Mouse (Mus musculus) skeletal muscle tissue, adult 2 months (tissue): ENCODE measurements around the gene Shisal1.

ENCODE experiments used
- DNase-seq: peaks from one replicate; pipeline ENCODE4 v3.0.0-alpha.2; 2012; ENCODE audit warnings: low read depth, low spot score

Shisal1 gene

DNA sequence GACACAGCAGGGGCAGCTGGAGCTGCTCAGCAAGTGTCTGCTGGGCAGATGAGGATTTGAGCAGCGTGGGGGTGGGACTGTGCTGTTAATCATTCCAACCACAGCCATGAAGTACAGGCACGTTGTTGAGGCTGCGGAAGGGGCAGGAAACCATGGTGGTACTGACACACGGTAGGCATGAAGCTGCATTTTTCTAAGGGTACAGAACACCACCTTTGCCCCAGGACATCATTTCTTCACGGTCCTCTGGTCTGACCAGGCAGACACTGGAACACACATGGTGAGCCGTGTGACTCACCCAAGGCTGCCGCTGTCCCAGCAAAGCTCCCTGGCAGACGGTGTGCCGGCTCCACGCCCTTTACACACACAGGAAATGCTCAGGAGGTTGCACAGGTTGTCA, 66.7 kb downstream of the Shisal1 start:
- no peak for DNase-seq

DNA sequence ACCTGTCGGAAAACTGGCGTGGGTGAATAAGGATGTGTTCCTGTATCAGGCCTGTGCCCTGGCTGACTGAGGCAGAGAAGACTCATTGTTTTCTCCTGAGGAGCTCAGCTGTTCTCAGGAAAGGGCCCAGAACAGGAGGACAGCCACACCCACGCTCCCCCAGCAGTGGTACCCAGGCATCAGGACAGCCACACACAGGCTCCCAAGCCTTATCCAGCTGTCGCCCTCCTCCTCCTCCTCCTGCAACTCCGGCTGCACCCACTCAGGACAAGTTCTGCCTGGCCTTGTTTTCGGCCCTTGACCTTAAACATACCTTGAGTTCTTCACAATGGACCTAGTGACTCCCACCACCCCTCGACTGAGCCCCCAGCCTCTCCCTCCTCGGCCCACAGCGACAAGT, 68.2 kb downstream of the Shisal1 start:
- DNase-seq: no peak

DNA sequence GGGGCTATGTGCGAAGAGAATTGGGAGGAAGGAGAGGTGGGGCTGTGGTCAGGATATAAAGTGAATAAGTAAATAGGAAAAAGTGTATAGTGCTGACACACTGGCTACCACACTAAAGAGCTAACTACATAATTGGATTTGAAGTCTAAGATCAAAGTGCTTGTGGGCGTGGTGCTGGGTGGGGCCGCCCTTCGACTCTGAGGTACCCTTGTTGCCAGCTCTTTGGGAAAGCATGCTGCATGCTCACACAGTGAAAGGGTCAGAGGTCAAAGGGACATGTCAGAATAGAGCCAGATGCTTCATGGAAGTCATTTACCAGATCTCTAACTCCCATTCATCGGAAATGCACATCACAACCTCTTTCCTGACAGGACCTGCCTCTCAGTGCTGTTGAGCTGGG, 74.1 kb downstream of the Shisal1 start:
- no peak for DNase-seq

DNA sequence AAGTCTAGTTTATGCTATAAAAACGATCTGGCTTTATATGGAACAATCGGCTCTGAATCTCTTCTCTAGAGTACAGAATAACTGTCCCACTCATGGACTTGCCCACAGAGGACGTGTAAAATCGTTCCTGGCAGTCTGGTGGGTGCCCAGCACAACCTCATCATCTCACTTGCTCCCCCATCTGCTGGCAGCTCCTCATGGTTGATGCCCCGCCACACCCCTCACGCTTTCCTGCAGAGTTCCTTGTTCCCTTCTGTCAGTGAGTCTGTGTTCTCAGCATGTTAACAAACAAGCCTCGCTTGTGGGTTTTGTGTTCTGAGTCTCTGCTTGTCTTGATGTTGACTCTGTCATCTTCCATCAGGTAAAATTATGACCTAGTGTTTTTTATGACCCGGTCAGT, 79.5 kb downstream of the Shisal1 start:
- no peak for DNase-seq

DNA sequence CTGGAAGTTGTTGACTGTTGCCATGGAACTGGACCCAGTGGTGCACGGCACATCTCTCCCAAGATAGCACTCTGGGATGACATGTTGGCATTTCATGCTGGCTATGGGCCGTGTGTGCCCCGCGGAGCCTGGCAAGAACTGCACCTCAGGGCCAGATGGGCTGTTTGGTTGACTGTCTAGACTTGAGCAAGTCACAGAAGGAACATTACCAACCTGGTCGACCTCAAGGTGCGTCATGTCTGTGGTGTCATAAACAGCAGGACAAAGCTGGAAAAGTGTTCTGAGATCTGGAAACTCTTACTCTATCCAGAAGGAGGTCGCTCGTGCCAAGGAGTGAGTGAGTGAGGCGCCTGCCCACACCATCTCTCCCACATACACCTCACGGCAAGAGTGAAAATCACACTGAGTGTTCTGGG, 80.3 kb downstream of the Shisal1 start:
- no peak for DNase-seq

DNA sequence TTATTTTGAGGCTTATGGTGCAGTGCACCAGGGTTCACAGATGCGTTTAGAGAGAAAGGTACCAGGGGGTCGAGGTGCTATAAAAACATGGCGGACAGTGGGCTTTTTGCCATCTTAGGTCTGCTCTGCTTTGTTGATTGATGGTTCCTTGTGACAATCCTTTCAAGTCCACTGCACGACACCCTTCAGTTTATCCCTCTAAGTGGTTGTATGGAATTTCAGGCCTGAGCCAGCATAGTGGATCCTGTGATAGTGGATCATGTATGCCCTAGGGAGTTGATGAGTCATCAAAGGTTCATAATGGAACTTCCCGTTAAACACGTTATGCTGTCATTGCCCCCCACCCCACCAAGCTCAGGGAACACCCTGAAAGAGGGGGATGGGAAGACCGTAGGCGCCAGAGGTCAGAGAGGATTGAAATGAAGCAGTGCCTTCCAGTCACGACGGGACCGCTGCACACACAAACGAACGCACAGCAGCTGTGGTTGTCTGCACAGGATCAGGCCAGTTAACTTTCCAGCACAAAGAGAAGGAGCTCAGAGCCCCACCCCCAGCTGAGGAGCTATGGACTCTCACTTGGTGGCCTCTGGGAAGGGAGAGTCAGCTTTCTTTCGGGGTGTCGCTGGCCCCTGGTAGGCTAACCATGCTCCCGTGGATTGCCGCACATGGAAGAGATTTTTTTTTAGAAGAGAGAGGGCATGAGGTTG, 81.1 kb downstream of the Shisal1 start:
- DNase-seq: no peak

DNA sequence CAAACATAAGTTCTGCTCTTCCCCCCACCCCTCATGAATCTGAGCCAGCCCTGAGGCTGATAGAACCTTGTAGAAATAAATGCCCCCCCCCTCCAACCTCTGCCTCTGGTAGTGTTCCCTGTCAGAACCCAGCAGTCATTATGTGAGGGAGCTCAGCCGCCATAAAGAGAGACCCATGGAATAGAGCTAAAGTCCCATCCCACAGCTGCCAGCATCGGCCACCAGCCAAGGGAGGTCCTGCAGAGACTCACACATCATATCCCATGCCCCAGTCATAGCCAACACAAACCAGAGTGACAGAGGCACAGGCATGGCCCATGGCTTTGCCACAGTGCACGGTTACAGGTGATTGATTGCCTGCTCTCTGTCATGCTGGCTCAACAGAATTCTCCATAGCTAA, 82.2 kb downstream of the Shisal1 start:
- no peak for DNase-seq

DNA sequence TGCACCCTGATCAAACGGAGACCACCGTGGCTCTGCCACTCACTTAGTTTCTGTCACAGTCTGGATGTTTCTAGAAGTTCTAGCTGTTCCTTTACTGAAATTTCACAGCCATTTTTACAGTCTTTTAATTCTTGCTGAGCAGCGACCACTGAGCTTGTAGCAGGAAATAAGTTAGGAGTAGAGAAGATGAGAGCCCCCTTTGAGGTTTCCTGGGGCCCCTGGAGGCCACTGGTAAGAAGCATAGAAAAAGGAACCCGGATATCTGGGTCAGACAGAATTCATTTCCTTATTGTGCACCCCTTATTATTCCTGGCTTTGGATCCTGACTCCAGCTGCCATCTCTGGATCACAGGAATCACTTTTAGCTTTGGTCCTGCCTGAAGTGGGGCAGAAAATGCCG, 91.8 kb downstream of the Shisal1 start:
- no peak for DNase-seq

DNA sequence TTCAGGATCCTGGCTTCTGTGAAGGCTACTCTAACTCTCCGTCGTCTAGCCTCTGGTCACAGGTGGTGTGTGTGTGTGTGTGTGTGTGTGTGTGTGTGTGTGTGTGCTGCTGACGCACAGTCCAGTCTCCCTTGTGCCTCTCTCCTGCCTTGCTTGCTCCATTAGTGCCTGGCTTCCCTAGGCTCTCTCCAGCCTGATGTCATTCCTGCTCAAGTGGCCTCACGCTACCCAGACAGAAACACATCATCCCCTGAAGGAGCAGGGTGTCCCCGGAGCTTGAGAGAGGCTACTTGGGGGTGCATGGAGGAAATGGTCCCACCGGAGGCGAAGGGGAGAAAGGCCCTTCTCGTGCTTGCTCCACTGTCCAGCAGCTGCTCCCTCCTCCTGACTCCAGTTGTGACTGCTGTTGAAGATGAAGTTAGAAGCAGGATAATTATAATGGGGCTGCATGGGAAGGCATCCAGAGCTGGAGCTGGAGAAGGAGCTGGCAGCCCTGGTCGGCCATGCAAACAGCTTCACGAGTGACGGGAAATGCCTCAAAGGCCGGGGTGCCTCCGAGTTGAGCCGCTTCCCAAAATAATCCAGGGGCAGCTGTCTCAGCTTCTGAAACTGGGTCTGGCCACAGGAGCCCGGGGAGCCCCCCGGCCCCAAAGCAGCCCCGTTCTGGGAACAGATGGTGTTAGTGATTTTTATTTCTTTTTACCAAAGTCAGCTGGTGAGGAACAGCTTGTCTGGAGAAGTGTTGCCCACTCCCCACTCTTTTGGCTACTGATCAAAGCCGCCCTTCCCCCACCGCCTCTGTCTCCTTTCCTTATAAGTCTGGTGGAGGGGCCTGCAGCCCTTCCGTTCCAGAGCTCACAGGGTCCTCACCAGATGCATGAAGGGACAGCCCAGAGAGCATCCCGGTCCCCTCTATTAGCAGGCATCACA, 94.7 kb downstream of the Shisal1 start:
- no peak for DNase-seq

DNA sequence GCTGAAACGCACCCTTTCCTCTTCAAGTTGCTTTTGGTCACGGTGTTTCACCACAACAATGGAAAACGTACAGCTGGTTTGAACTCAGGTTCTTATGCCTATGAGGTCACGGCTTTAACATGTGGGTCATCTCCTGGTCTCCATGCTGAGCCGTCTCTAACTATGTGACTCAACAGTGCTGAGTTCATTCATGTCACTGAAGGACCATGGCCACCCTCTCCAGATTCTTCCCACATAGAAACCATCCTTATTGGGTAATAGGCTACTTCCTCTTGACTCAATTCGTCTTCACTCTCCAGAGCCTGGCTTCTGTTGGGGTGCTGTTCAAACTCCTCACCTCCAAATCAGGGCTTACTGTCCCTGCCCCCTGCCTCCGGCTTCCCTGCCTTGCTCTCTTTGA, 95.6 kb downstream of the Shisal1 start:
- DNase-seq: no peak

DNA sequence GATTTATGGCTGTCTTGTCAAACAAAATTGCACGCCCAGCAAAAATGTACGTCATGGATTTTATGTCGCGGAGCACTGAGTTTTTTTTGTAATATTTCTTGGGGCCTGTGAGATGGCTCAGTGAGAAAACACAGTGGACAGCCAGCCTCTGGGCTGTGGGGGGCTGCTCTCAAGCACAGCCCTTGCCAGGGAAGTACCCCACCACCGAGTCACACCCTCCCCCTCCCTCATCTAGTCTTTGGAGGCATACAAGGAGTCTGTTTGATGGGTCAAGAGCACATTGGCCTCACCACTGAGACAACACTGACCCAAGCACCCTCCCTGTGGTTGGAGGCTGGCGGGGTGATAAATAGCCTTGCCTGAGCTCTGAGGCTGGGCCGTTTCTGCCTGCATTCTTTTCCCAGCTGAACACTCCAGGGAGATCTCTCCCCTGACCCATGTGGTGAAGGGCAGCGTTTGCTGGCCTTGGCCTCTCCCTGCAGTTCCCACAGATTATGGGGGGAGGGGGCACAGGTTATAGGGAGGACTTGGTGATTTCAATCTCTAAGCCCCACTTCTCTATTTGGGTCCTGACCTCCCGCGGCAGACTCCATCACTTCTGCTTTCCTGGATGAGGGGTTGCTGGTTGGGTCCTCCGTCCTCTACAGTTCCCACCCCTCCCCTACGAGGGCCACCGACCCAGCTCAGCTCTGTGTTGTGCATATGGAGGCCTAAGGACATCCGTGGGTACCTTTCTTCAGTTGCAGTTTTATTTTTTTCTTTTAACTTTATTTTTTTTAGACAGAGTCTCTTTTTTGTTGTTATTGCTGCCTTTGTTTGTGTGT, 96.8 kb downstream of the Shisal1 start:
- no peak for DNase-seq

DNA sequence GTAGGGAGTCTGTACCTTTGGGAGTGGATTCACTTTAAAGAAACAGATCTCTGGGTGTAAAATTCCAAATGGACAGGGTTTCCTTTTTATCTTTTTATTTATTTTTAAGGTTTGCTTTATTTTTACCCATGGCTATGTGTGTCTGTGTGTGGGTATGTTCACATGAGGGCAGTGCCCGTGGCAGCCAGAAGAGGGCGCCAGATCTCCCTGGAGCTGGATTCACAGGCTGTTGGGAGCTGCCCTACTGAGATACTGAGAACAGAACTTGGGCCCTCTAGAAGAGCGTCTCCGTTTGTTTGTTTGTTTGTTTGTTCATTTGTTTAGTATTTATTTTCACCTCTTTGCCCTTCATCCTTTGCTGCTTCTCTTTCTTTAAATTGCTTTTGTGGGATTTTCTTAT, 98.1 kb downstream of the Shisal1 start:
- DNase-seq: no peak

DNA sequence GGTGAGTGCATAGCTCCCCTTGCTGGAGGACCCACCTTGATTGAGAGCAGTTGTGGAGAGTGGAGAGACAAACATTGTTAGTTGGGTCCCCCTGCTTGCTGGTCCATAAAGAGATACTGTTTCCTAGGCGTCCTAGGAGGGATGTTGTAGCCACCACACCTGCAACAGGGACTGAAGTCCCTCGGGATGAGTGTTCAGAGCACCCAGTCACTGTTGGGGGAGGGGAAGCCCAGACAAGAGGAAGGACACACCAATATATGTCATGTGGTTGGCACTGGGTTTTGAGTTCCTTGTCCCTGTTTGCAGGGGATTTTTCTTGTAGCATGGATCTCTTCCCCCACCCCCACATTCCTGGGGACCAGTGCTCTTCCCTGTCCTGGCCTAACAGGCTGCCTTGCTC, 106.0 kb downstream of the Shisal1 start:
- DNase-seq: no peak

DNA sequence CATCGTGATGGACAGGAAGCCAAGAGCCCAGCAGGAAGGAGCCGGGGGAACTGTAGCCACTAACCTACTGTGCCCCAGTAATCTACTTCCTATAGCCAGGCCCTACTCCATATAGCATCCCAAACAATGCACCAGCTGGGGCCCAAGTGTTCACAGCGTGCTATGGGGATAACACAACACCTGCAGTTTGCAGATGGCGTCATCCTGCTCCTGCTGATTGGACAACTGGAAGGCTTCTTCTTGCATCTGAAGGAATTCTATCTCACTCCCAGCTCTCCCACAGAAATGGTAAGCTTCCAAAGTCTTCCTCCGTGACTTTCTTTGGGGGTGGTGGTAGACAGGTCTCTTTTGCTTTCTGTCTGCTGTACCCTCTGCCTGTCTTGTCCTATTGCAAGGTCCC, 109.3 kb downstream of the Shisal1 start:
- no peak for DNase-seq

DNA sequence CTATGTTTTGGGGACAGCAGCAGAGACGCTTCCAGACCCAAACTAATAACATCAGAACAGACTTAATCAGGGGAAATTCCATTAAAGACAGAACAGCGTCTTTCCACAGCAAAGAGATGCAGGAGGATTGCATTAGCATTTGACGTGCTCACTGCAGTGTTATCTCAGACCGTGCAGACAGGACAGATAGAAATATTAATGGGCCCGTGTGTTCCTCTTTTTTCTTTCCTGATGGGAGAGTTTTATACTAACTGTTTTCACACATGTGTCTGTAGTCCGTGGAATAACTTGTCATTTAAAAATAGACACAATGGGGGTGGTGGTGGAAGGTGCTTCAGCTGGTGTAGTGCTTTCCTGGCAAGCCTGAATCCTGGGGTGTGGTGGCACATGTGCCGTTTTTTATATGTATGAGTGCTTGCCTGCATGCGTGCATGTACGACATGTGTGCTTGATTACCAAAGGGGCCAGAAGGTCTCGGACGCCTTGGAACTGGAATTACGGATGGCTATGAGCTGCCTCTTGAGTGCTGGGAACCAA, 110.5 kb downstream of the Shisal1 start:
- DNase-seq: no peak

DNA sequence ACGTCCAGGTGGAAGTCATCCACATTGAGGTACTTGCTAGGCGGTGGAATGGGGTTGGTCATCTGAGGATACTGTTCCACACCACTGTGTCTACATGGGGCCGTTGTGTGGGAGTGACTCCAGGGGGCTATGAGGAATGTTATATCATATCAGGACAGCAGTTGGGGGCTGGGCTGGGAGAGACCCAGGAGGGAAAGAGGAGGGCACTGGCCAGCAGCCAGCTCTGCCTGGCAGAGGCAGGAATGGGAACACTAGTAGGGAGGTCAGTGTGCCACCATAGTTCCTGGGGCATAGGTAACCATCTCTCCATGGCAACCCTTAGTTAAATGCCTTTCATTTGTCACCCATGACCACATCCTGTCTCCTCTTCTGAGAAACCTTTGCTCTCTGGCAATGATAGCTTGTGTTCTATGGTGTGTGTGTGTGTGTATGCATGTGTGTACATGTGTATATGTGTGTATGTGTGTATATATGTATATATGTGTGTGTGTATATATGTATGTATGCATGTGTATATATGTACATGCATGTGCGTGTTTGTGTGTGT, 115.8 kb downstream of the Shisal1 start:
- no peak for DNase-seq

DNA sequence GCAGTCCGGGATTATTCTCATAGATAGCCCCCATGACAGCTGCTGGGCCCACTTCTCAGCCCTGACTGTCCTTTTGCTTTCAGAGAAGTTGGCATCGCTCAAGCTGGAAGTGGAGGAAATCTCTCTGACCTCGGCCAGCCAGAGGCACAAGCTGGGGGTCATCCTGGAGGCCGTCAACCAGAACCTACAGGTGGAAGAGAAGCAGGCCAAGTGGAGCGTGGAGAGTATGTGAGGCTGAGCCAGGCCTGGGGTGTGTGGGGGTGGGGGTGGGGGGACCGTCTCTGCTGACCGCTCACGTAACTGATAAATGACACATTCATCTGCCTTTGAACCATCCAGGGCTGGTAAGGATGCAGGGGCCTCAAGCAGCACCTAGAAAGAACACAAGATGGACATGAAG, 117.0 kb downstream of the Shisal1 start:
- no peak for DNase-seq
